In the genomic region with DNA sequence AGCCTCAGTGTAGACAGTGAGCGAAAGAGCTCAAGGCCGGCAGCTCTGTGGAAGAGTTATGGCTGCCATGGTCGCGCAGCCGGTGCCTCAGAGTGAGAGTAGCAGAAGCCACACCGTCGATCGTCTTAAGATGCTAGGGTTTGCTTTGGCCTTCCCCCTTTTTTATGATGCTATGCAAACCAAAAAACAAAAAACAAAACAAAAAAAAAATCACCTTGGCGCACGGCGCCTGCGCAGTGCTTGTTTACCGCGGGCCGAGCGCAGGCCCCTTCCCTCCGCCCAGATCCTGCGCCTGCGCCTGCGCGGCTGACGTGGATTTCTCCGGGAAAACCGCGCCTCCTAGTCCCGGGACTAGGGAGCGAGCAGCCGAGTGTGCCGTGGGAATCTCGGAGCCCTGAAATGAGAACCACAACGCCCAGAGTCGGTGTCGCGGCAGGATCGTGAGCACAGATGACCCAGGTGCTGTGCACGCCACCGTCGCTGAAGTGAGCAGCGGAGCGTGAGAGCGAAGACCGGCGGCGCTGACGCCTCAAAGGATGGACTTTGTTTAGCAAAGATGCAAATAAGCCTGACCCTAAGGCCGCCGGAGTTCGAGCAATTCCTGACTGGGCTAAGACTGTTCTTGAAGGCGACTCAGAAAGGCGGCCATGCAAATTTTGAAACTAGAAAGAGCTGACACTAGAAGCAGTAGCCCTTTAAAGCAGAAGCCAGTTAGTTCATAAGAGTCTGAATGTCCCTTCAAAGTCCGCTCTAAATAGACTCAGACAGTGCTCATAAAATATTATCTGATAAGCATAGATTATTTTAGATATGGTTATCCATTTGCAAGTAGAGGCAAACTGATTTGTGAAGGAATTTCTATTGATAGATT, we compare ENCODE assay signal across 8 mouse cellular contexts. TPM values are rescaled to one million over a fixed set of nuclear protein-coding genes. Genes with fewer than 3 reads are reported as not detected.
DNase-seq lines count a peak whose midpoint lies in the region; ATAC-seq and TF ChIP-seq lines count a peak whose summit lies in the region.

A gene (minus strand): TSS at position 484 of the 871 bp plus-strand sequence.

- intact Hi-C loops in heart, postnatal 10 days (cut with DNase I) = loop anchor here (1.0 to 2.0 kb wide), 2 partner anchors 22 to 48 kb away; a partner anchor contains a TSS

- WGBS in forebrain, embryonic 13.5 days = under 1% methylated on average over 51 of the region's 51 CpGs
- under 1% methylated on average over 51 of the region's 51 CpGs for WGBS in liver, postnatal 0 days (ENCODE audit: insufficient replicate concordance)
- WGBS in neural tube, embryonic 15.5 days = under 1% methylated on average over 51 of the region's 51 CpGs

- TF ChIP-seq CTCF in liver, postnatal 0 days (IDR thresholded peaks at IDR 0.05; ENCODE audit: low read depth) = peak; percentile 29; the same call in 1 of the 2 replicates

- H3K4me3 ChIP-seq in forebrain, embryonic 13.5 days = peak within 1 kb of the TSS; percentile 64
- H3K4me3 ChIP-seq in liver, postnatal 0 days (ENCODE audit: low read depth, low read length) = peak within 1 kb of the TSS; percentile 62
- peak within 1 kb of the TSS; percentile 69 for H3K4me3 ChIP-seq in neural tube, embryonic 15.5 days (replicated peaks)

- peak; percentile 93 for ATAC-seq in cerebellum, adult (ENCODE audit: insufficient number of reproducible peaks, low FRiP score, low TSS enrichment)
- peak; percentile 94 for ATAC-seq in forebrain, embryonic 13.5 days
- ATAC-seq in liver, postnatal 0 days = peak; percentile 93
- ATAC-seq in neural tube, embryonic 15.5 days (ENCODE audit: low FRiP score) = peak; percentile 96

- H3K4me2 ChIP-seq in forebrain, embryonic 13.5 days = peak within 1 kb of the TSS; percentile 75
- peak within 1 kb of the TSS; percentile 92 for H3K4me2 ChIP-seq in liver, postnatal 0 days (ENCODE audit: low read depth, low read length)
- peak within 1 kb of the TSS; percentile 85 for H3K4me2 ChIP-seq in neural tube, embryonic 15.5 days

- peak; percentile 98 for DNase-seq in ES-CJ7 (ENCODE audit: low read depth, low spot score)
- peak; percentile 93 to 95 for DNase-seq in heart, postnatal 10 days
- DNase-seq in kidney, postnatal 4 days = peak; percentile 92 to 96
- DNase-seq in liver, postnatal 0 days = peak; percentile 91
- peak; percentile 93 for DNase-seq in testis, postnatal 10 days (ENCODE audit: low spot score)

- H3K4me1 ChIP-seq in forebrain, embryonic 13.5 days = peaks cover 26% of the 10 kb centered on the region
- peaks cover 19% of the 10 kb centered on the region for H3K4me1 ChIP-seq in liver, postnatal 0 days (ENCODE audit: insufficient read depth)
- H3K4me1 ChIP-seq in neural tube, embryonic 15.5 days = peaks cover 15% of the 10 kb centered on the region

- no peaks in the 10 kb centered on the region for H3K9me3 ChIP-seq in forebrain, embryonic 13.5 days (replicated peaks)
- H3K9me3 ChIP-seq in liver, postnatal 0 days (ENCODE audit: low read length) = no peaks in the 10 kb centered on the region
- H3K9me3 ChIP-seq in neural tube, embryonic 15.5 days (replicated peaks) = no peaks in the 10 kb centered on the region

- H3K27ac ChIP-seq in forebrain, embryonic 13.5 days = peak within 1 kb of the TSS; percentile 100
- peak within 1 kb of the TSS; percentile 100 for H3K27ac ChIP-seq in liver, postnatal 0 days (ENCODE audit: low read depth)
- H3K27ac ChIP-seq in neural tube, embryonic 15.5 days (replicated peaks) = peak within 1 kb of the TSS; percentile 100

- H3K36me3 ChIP-seq in forebrain, embryonic 13.5 days (ENCODE audit: poor library complexity, severe bottlenecking) = no peaks in the 10 kb centered on the region
- no peaks in the 10 kb centered on the region for H3K36me3 ChIP-seq in liver, postnatal 0 days (replicated peaks; ENCODE audit: insufficient read depth, low read length)
- H3K36me3 ChIP-seq in neural tube, embryonic 15.5 days = no peaks in the 10 kb centered on the region

- peak within 1 kb of the TSS; percentile 92 for H3K9ac ChIP-seq in forebrain, embryonic 13.5 days
- peak within 1 kb of the TSS; percentile 78 for H3K9ac ChIP-seq in liver, postnatal 0 days (replicated peaks)
- peak within 1 kb of the TSS; percentile 92 for H3K9ac ChIP-seq in neural tube, embryonic 15.5 days (replicated peaks)

- peak; percentile 49; the same call in 1 of the 2 replicates for TF ChIP-seq EP300 in liver, postnatal 0 days (IDR thresholded peaks at IDR 0.05; ENCODE audit: low read depth)

- no peaks in the 10 kb centered on the region for H3K27me3 ChIP-seq in forebrain, embryonic 13.5 days
- no peaks in the 10 kb centered on the region for H3K27me3 ChIP-seq in liver, postnatal 0 days (ENCODE audit: insufficient read depth, low read length)
- no peaks in the 10 kb centered on the region for H3K27me3 ChIP-seq in neural tube, embryonic 15.5 days (replicated peaks)

RNA-seq across cellular contexts. Expression of the gene that starts here (rescaled TPM):
- polyA plus RNA-seq in forebrain, embryonic 13.5 days (2015; fragmentation: Nextera tagmentation; extraction: Ambion mirVana) = 45.5 and 46.4 TPM in 2 replicates
- total RNA-seq in heart, postnatal 10 days (2021) = 1 to 10 TPM; 4.3 to 4.8 TPM
- 4.6 and 4.8 TPM in 2 replicates for polyA plus RNA-seq in liver, postnatal 0 days (2015; fragmentation: Nextera tagmentation; extraction: Ambion mirVana)
- polyA plus RNA-seq in neural tube, embryonic 15.5 days (2015; fragmentation: Nextera tagmentation; extraction: Ambion mirVana) = 31.2 and 37.0 TPM in 2 replicates

Comparison
In these comparisons a context has a peak if more than half of its experiments do, and no peak if none do; other contexts are left out.
1. Peak in every context shown above with its lines: DNase-seq, ATAC-seq, H3K4me3 ChIP-seq and H3K27ac ChIP-seq.